Mouse (Mus musculus) midbrain, embryonic 13.5 days (tissue): ENCODE results near the gene Ankrd65. TPM values are rescaled to one million over a fixed set of nuclear protein-coding genes. Genes with fewer than 3 reads are reported as not detected.

Experiments
- ATAC-seq: fragments of 200-750 bp; cut with Nextera tagmentation; 2 replicates; pipeline ENCODE4 v1.8.0; 2017; ENCODE audit warnings: mild to moderate bottlenecking, moderate TSS enrichment, moderate library complexity
- H3K27ac ChIP-seq: fragments of 300-500 bp; sonication (generic); 2 replicates; pipeline ENCODE4 v1.5.1; 2015; ENCODE audit warnings: inconsistent platforms, mild to moderate bottlenecking, moderate library complexity
- H3K27me3 ChIP-seq: fragments of 300-500 bp; sonication (generic); 2 replicates; pipeline ENCODE4 v1.6.1; 2015; ENCODE audit warnings: mild to moderate bottlenecking, inconsistent platforms
- H3K36me3 ChIP-seq: fragments of 300-500 bp; sonication (generic); 2 replicates; pipeline ENCODE4 v1.6.1; 2015; ENCODE audit warnings: mild to moderate bottlenecking, inconsistent platforms
- H3K4me1 ChIP-seq: fragments of 300-500 bp; sonication (generic); replicated peaks from 2 replicates; pipeline ENCODE4 v1.6.1; 2015; ENCODE audit warnings: inconsistent platforms
- H3K4me2 ChIP-seq: fragments of 300-500 bp; sonication (generic); replicated peaks from 2 replicates; pipeline ENCODE4 v1.6.1; 2015; ENCODE audit warnings: moderate library complexity, mild to moderate bottlenecking, inconsistent platforms
- H3K4me3 ChIP-seq: fragments of 300-500 bp; sonication (generic); replicated peaks from 2 replicates; pipeline ENCODE4 v1.5.1; 2015; ENCODE audit warnings: mild to moderate bottlenecking, inconsistent platforms
- H3K9ac ChIP-seq: fragments of 300-500 bp; sonication (generic); replicated peaks from 2 replicates; pipeline ENCODE4 v1.6.1; 2015; ENCODE audit warnings: mild to moderate bottlenecking, inconsistent platforms
- H3K9me3 ChIP-seq: fragments of 300-500 bp; sonication (generic); 2 replicates; pipeline ENCODE4 v1.6.1; 2016; ENCODE audit warnings: mild to moderate bottlenecking, inconsistent platforms
- WGBS: fragments of 180-500 bp; shearing (Covaris S2); methylation state at CpG from one replicate; pipeline ENCODE4 v1.1.7; 2015; 5-methylcytosine and 5-hydroxymethylcytosine counted together
- polyA plus RNA-seq: library from polyadenylated mRNA; unstranded; fragments of >200 nt; fragmentation: Nextera tagmentation; extraction: Ambion mirVana; gene quantifications from 2 replicates; pipeline ENCODE4 v1.2.1, GENCODE M21; 2015

The Ankrd65 gene
- polyA plus RNA-seq, 1 experiment from 2014 or later, result not detected

- no peak for ATAC-seq
- no peak overlapping the region for H3K27ac ChIP-seq
- 100% methylated on average over 1 of the region's 1 CpGs for WGBS
- no peak overlapping the region for H3K9ac ChIP-seq
- H3K4me2 ChIP-seq, result no peak overlapping the region
- no peaks in the 10 kb centered on the region for H3K27me3 ChIP-seq
- H3K4me1 ChIP-seq, result peaks cover 19% of the 10 kb centered on the region
- no peaks in the 10 kb centered on the region for H3K9me3 ChIP-seq
- no peak overlapping the region for H3K4me3 ChIP-seq
- H3K36me3 ChIP-seq, result peaks cover 6% of the 10 kb centered on the region; the same call in 1 of the 2 replicates
These were observed 11.8 kb downstream of the Ankrd65 start for GRCm38 (mm10) chr4:155802075-155802474.

- peak; percentile 34; the same call in 1 of the 2 replicates for ATAC-seq
- H3K4me1 ChIP-seq, result peaks cover 19% of the 10 kb centered on the region
- WGBS, result 10% methylated on average over 12 of the region's 12 CpGs
These were observed 12.6 kb downstream of the Ankrd65 start, which contains the start of gene Mrpl20 for GRCm38 (mm10) chr4:155802741-155803339. Mrpl20 (plus strand) TSS chr4:155802878.

GRCm38 (mm10) chr4:155803340-155804041, 13.3 kb downstream of the Ankrd65 start:
- ATAC-seq, result peak; percentile 99
- H3K27ac ChIP-seq, result peak overlapping the region; percentile 71

More at GRCm38 (mm10) chr4:155802741-155803339, 12.6 kb downstream of the Ankrd65 start, which contains the start of gene Mrpl20:
- peak within 1 kb of the TSS; percentile 87 for H3K9ac ChIP-seq
- H3K4me2 ChIP-seq, result peak within 1 kb of the TSS; percentile 83
- H3K36me3 ChIP-seq, result peaks cover 13% of the 10 kb centered on the region
- H3K27me3 ChIP-seq, result no peaks in the 10 kb centered on the region
- peak within 1 kb of the TSS; percentile 71 for H3K27ac ChIP-seq
- H3K4me3 ChIP-seq, result peak within 1 kb of the TSS; percentile 96
- H3K9me3 ChIP-seq, result no peaks in the 10 kb centered on the region

GRCm38 (mm10) chr4:155807841-155808240, 17.6 kb downstream of the Ankrd65 start:
- ATAC-seq, result no peak
- H3K27me3 ChIP-seq, result no peaks in the 10 kb centered on the region
- H3K27ac ChIP-seq, result no peak overlapping the region
- peaks cover 25% of the 10 kb centered on the region for H3K4me1 ChIP-seq
- H3K36me3 ChIP-seq, result peaks cover 46% of the 10 kb centered on the region
- 90% methylated on average over 3 of the region's 3 CpGs for WGBS
- no peak overlapping the region for H3K9ac ChIP-seq
- no peak overlapping the region for H3K4me2 ChIP-seq
- no peak overlapping the region for H3K4me3 ChIP-seq
- H3K9me3 ChIP-seq, result no peaks in the 10 kb centered on the region

More at GRCm38 (mm10) chr4:155803340-155804041, 13.3 kb downstream of the Ankrd65 start:
- H3K9ac ChIP-seq, result peak overlapping the region; percentile 87
- WGBS, result 1% methylated on average over 58 of the region's 58 CpGs
- H3K9me3 ChIP-seq, result no peaks in the 10 kb centered on the region
- H3K4me2 ChIP-seq, result peak overlapping the region; percentile 83
- H3K4me3 ChIP-seq, result peak overlapping the region; percentile 96
- no peaks in the 10 kb centered on the region for H3K27me3 ChIP-seq
- H3K36me3 ChIP-seq, result peaks cover 20% of the 10 kb centered on the region
- peaks cover 19% of the 10 kb centered on the region for H3K4me1 ChIP-seq

- peak; percentile 100 for ATAC-seq
- H3K9me3 ChIP-seq, result no peaks in the 10 kb centered on the region
- under 1% methylated on average over 53 of the region's 60 CpGs for whole genome bisulfite sequencing
These were observed 21.9 kb downstream of the Ankrd65 start, which contains the start of gene Ccnl2 for GRCm38 (mm10) chr4:155811929-155812664. Ccnl2 (plus strand) TSS chr4:155812489.

GRCm38 (mm10) chr4:155812665-155813181, 22.5 kb downstream of the Ankrd65 start:
- peaks cover 25% of the 10 kb centered on the region for H3K4me1 ChIP-seq
- H3K4me3 ChIP-seq, result peak overlapping the region; percentile 100
- no peaks in the 10 kb centered on the region for H3K27me3 ChIP-seq
- peaks cover 72% of the 10 kb centered on the region for H3K36me3 ChIP-seq
- peak overlapping the region; percentile 95 for H3K4me2 ChIP-seq
- H3K9me3 ChIP-seq, result no peaks in the 10 kb centered on the region
- ATAC-seq, result no peak
- H3K9ac ChIP-seq, result peak overlapping the region; percentile 100
- peak overlapping the region; percentile 88 for H3K27ac ChIP-seq
- under 1% methylated on average over 49 of the region's 49 CpGs for WGBS

More at GRCm38 (mm10) chr4:155811929-155812664, 21.9 kb downstream of the Ankrd65 start, which contains the start of gene Ccnl2:
- Histone ChIP-seq H3K9ac (peak within 1 kb of the TSS; percentile 100), H3K4me2 (peak within 1 kb of the TSS; percentile 95), H3K27ac (peak within 1 kb of the TSS; percentile 88), H3K4me1 (peaks cover 25% of the 10 kb centered on the region), H3K36me3 (peaks cover 72% of the 10 kb centered on the region), H3K4me3 (peak within 1 kb of the TSS; percentile 100), H3K27me3 (no peaks in the 10 kb centered on the region)

GRCm38 (mm10) chr4:155817533-155817932, 27.3 kb downstream of the Ankrd65 start:
- no peak overlapping the region for H3K27ac ChIP-seq
- 79% methylated on average over 4 of the region's 4 CpGs for WGBS
- peaks cover 18% of the 10 kb centered on the region for H3K4me1 ChIP-seq
- ATAC-seq, result no peak
- peaks cover 83% of the 10 kb centered on the region for H3K36me3 ChIP-seq
- H3K27me3 ChIP-seq, result no peaks in the 10 kb centered on the region
- H3K4me3 ChIP-seq, result no peak overlapping the region
- H3K4me2 ChIP-seq, result no peak overlapping the region
- no peaks in the 10 kb centered on the region for H3K9me3 ChIP-seq
- no peak overlapping the region for H3K9ac ChIP-seq

GRCm38 (mm10) chr4:155821025-155821424, 30.8 kb downstream of the Ankrd65 start:
- 77% methylated on average over 7 of the region's 7 CpGs for WGBS

GRCm38 (mm10) chr4:155823443-155823842, 33.2 kb downstream of the Ankrd65 start:
- Histone ChIP-seq H3K4me1 (no peaks in the 10 kb centered on the region), H3K4me3 (no peak overlapping the region), H3K36me3 (peaks cover 86% of the 10 kb centered on the region), H3K27ac (no peak overlapping the region), H3K9ac (no peak overlapping the region), H3K4me2 (no peak overlapping the region), H3K9me3 (no peaks in the 10 kb centered on the region), H3K27me3 (no peaks in the 10 kb centered on the region)
- WGBS, result 97% methylated on average over 16 of the region's 16 CpGs
- no peak for ATAC-seq

More at GRCm38 (mm10) chr4:155821025-155821424, 30.8 kb downstream of the Ankrd65 start:
- no peak for ATAC-seq
- Histone ChIP-seq H3K27me3 (no peaks in the 10 kb centered on the region), H3K27ac (no peak overlapping the region), H3K4me3 (no peak overlapping the region), H3K36me3 (peaks cover 93% of the 10 kb centered on the region), H3K4me2 (no peak overlapping the region), H3K4me1 (no peaks in the 10 kb centered on the region), H3K9ac (no peak overlapping the region), H3K9me3 (no peaks in the 10 kb centered on the region)

- Histone ChIP-seq H3K9me3 (no peaks in the 10 kb centered on the region), H3K36me3 (peaks cover 34% of the 10 kb centered on the region), H3K4me3 (no peak overlapping the region), H3K4me1 (peaks cover 25% of the 10 kb centered on the region), H3K9ac (no peak overlapping the region), H3K4me2 (no peak overlapping the region), H3K27ac (no peak overlapping the region), H3K27me3 (no peaks in the 10 kb centered on the region)
- WGBS, result 98% methylated on average over 4 of the region's 4 CpGs
- no peak for ATAC-seq
These were observed 39.6 kb downstream of the Ankrd65 start for GRCm38 (mm10) chr4:155829866-155830265.

GRCm38 (mm10) chr4:155830596-155830995, 40.4 kb downstream of the Ankrd65 start:
- no peak for ATAC-seq
- 58% methylated on average over 8 of the region's 8 CpGs for WGBS

More at GRCm38 (mm10) chr4:155830596-155830995, 40.4 kb downstream of the Ankrd65 start:
- Histone ChIP-seq H3K9me3 (no peaks in the 10 kb centered on the region), H3K27me3 (no peaks in the 10 kb centered on the region), H3K9ac (0 out of 2 replicates have a peak overlapping the region, but pooled peaks have one; percentile 41), H3K27ac (peak overlapping the region; percentile 87), H3K4me2 (peak overlapping the region; percentile 96), H3K36me3 (peaks cover 27% of the 10 kb centered on the region), H3K4me1 (peaks cover 25% of the 10 kb centered on the region), H3K4me3 (peak overlapping the region; percentile 92)
